17 mouse cellular contexts compared by ENCODE assay signal in genomic region chr5:21269446-21269845, GRCm38 (mm10).
DNase-seq lines count a peak whose midpoint lies in the region.
"Had no signal": no experiment of that assay in that cellular context is flagged by ENCODE, and none has a peak within 500 bp of the region (broad histone marks: within the 10 kb centered on the region; RNA-seq: fewer than 3 reads in every experiment).

No protein-coding gene starts in this region.

- intact Hi-C loops in gastrocnemius, postnatal 14 days (cut with DNase I; ENCODE audit: low total_unique reads) = loop anchor here (10.0 kb wide), 2 partner anchors 315 to 375 kb away; partner anchors contain the start of genes Armc10 and Fbxl13
- intact Hi-C loops in heart, postnatal 25 days (cut with DNase I) = no loop called here

- DNase-seq in gastrocnemius, adult 18-20 months (ENCODE audit: low spot score) = peak; percentile 66
- no peak for DNase-seq in gastrocnemius, postnatal 4 days (ENCODE audit: low spot score in 2 of 2)
- DNase-seq in kidney, adult 9 months = peak; percentile 10
- DNase-seq in kidney, postnatal 36 days = no peak
- DNase-seq in gastrocnemius, postnatal 14 days = peak; percentile 28
- DNase-seq in heart, postnatal 25 days (ENCODE audit: low spot score) = peak; percentile 71
- no peak for DNase-seq in cerebellum, adult 9-10 months
- no peak for DNase-seq in adrenal gland, postnatal 36 days
- DNase-seq: cerebellum, adult 18-20 months; cerebellum, postnatal 36 days; embryo, embryonic 11 days; kidney, postnatal 10 days; layer of hippocampus, adult 9-11 months; lung, postnatal 14 days; right cerebral cortex, postnatal 14 days; thymus, adult 18-20 months; thymus, postnatal 36 days had no signal

Comparison
In these comparisons a context has a peak if more than half of its experiments do, and no peak if none do; other contexts are left out.
1. DNase-seq: peak in gastrocnemius, adult 18-20 months (single experiment), kidney, adult 9 months (single experiment), gastrocnemius, postnatal 14 days (single experiment) and heart, postnatal 25 days (single experiment); none in gastrocnemius, postnatal 4 days (0 of 2), kidney, postnatal 36 days (0 of 2), cerebellum, adult 9-10 months (single experiment) and adrenal gland, postnatal 36 days (0 of 2).